In genomic region chr13:49370916-49371315, GRCm38 (mm10) we compare ENCODE assay signal across 7 mouse cellular contexts. TPM values are rescaled to one million over a fixed set of nuclear protein-coding genes. Genes with fewer than 3 reads are reported as not detected.
DNase-seq lines count a peak whose midpoint lies in the region; ATAC-seq and TF ChIP-seq lines count a peak whose summit lies in the region.
"Not testable (repeated sequence)": the region's sequence is repeated elsewhere in the genome, so short reads cannot be mapped to it uniquely, and the experiment has no call there.

No protein-coding gene starts in this region.

- WGBS in embryonic facial prominence, embryonic 15.5 days: 67% methylated on average over 5 of the region's 5 CpGs
- 69% methylated on average over 5 of the region's 5 CpGs for WGBS in heart, embryonic 14.5 days
- 78% methylated on average over 5 of the region's 5 CpGs for WGBS in hindbrain, postnatal 0 days
- WGBS in liver, embryonic 11.5 days: 73% methylated on average over 5 of the region's 5 CpGs
- 76% methylated on average over 5 of the region's 5 CpGs for WGBS in macrophage (ENCODE audit: missing documents)
- 78% methylated on average over 5 of the region's 5 CpGs for WGBS in stomach, embryonic 14.5 days

- not testable (repeated sequence) for TF ChIP-seq CTCF in hindbrain, postnatal 0 days (IDR thresholded peaks at IDR 0.05; ENCODE audit: low read depth)

- H3K4me3 ChIP-seq in embryonic facial prominence, embryonic 15.5 days (replicated peaks); heart, embryonic 14.5 days (ENCODE audit: control insufficient read depth in 1 of 2, insufficient read depth in 1 of 2, low read depth in 1 of 2, low read length in 2 of 2); hindbrain, postnatal 0 days (ENCODE audit: low read length); liver, embryonic 11.5 days (ENCODE audit: low read depth, low read length); macrophage (ENCODE audit: inconsistent target); stomach, embryonic 14.5 days (ENCODE audit: low read depth, low read length): not testable (repeated sequence)

- H3K4me2 ChIP-seq in embryonic facial prominence, embryonic 15.5 days (replicated peaks); heart, embryonic 14.5 days (ENCODE audit: low read length); hindbrain, postnatal 0 days (ENCODE audit: low read depth, low read length); liver, embryonic 11.5 days; stomach, embryonic 14.5 days (replicated peaks; ENCODE audit: low read depth, low read length): not testable (repeated sequence)

- peaks cover 16% of the 10 kb centered on the region for H3K4me1 ChIP-seq in embryonic facial prominence, embryonic 15.5 days
- H3K4me1 ChIP-seq in heart, embryonic 14.5 days (ENCODE audit: control insufficient read depth in 2 of 2, insufficient read depth in 2 of 2, low read length in 2 of 2): peaks cover 25 to 60% of the 10 kb centered on the region in 2 experiments
- not testable (repeated sequence) for H3K4me1 ChIP-seq in hindbrain, postnatal 0 days (ENCODE audit: insufficient read depth, low read length); stomach, embryonic 14.5 days (ENCODE audit: control insufficient read depth, insufficient read depth, low read length)
- H3K4me1 ChIP-seq in liver, embryonic 11.5 days (replicated peaks; ENCODE audit: control insufficient read depth, insufficient read depth, low read length): peaks cover 32% of the 10 kb centered on the region

- H3K27me3 ChIP-seq in embryonic facial prominence, embryonic 15.5 days; heart, embryonic 14.5 days (ENCODE audit: control insufficient read depth, insufficient read depth, low read length); hindbrain, postnatal 0 days (ENCODE audit: insufficient read depth, low read length); liver, embryonic 11.5 days (replicated peaks; ENCODE audit: control insufficient read depth, insufficient read depth, low read length); stomach, embryonic 14.5 days (ENCODE audit: control insufficient read depth, insufficient read depth, low read length): not testable (repeated sequence)

- not testable (repeated sequence) for DNase-seq in hindbrain, postnatal 0 days (ENCODE audit: low spot score); liver, embryonic 11.5 days (ENCODE audit: low spot score)
- DNase-seq in kidney, postnatal 10 days: peak; percentile 61

- H3K79me2 ChIP-seq in macrophage (ENCODE audit: inconsistent target): peaks cover 68% of the 10 kb centered on the region

- H3K9ac ChIP-seq in embryonic facial prominence, embryonic 15.5 days; hindbrain, postnatal 0 days (replicated peaks; ENCODE audit: low read length); stomach, embryonic 14.5 days (replicated peaks; ENCODE audit: low read depth, low read length): not testable (repeated sequence)
- peak overlapping the region; percentile 27; the same call in 1 of the 2 replicates for H3K9ac ChIP-seq in heart, embryonic 14.5 days (ENCODE audit: low read length)
- 0 out of 2 replicates have a peak overlapping the region, but pooled peaks have one; percentile 25 for H3K9ac ChIP-seq in liver, embryonic 11.5 days (ENCODE audit: low read depth, low read length)

- 0 out of 2 replicates have a peak overlapping the region, but pooled peaks have one; percentile 48 for H3K27ac ChIP-seq in embryonic facial prominence, embryonic 15.5 days (replicated peaks)
- H3K27ac ChIP-seq in heart, embryonic 14.5 days (replicated peaks in 1 of 2; ENCODE audit: control insufficient read depth in 1 of 2, insufficient read depth in 1 of 2, low read depth in 2 of 2, low read length in 2 of 2): peak overlapping the region; percentile 60 to 76
- peak overlapping the region; percentile 49 for H3K27ac ChIP-seq in hindbrain, postnatal 0 days
- peak overlapping the region; percentile 50 for H3K27ac ChIP-seq in liver, embryonic 11.5 days (ENCODE audit: low read depth, low read length)
- H3K27ac ChIP-seq in macrophage: peak overlapping the region; percentile 80
- H3K27ac ChIP-seq in stomach, embryonic 14.5 days (ENCODE audit: low read length): peak overlapping the region; percentile 49; the same call in 1 of the 2 replicates

- not testable (repeated sequence) for ATAC-seq in embryonic facial prominence, embryonic 15.5 days (ENCODE audit: insufficient number of reproducible peaks, low FRiP score, low TSS enrichment, low read depth); heart, embryonic 14.5 days (ENCODE audit: insufficient number of reproducible peaks, insufficient read depth, low FRiP score, low read depth)
- ATAC-seq in hindbrain, postnatal 0 days: peak; percentile 3; the same call in 1 of the 2 replicates
- ATAC-seq in liver, embryonic 11.5 days (replicated peaks; ENCODE audit: low FRiP score): 0 out of 2 replicates have a peak, but pooled peaks have one; percentile 1
- 0 out of 2 replicates have a peak, but pooled peaks have one; percentile 38 for ATAC-seq in stomach, embryonic 14.5 days (ENCODE audit: insufficient number of reproducible peaks, insufficient read depth, low FRiP score, low read depth)

- H3K36me3 ChIP-seq in embryonic facial prominence, embryonic 15.5 days: peaks cover 22% of the 10 kb centered on the region
- H3K36me3 ChIP-seq in heart, embryonic 14.5 days (ENCODE audit: control insufficient read depth, insufficient read depth, low read length): peaks cover 44% of the 10 kb centered on the region
- H3K36me3 ChIP-seq in hindbrain, postnatal 0 days (ENCODE audit: insufficient read depth, low read length): peaks cover 23% of the 10 kb centered on the region; the same call in 1 of the 2 replicates
- H3K36me3 ChIP-seq in liver, embryonic 11.5 days (ENCODE audit: control insufficient read depth, insufficient read depth, low read length); macrophage (ENCODE audit: inconsistent target); stomach, embryonic 14.5 days (ENCODE audit: control insufficient read depth, insufficient read depth, low read length): not testable (repeated sequence)

- H3K9me3 ChIP-seq in embryonic facial prominence, embryonic 15.5 days (replicated peaks); heart, embryonic 14.5 days (ENCODE audit: control insufficient read depth, low read length); hindbrain, postnatal 0 days (ENCODE audit: low read length); liver, embryonic 11.5 days (ENCODE audit: control insufficient read depth, low read length); stomach, embryonic 14.5 days (ENCODE audit: control insufficient read depth, low read depth, low read length): not testable (repeated sequence)

RNA-seq across cellular contexts. Expression of gene Bicd2, which starts 29.5 kb away (rescaled TPM):
- 36.0 and 38.7 TPM in 2 replicates for polyA plus RNA-seq in embryonic facial prominence, embryonic 15.5 days (2015; fragmentation: Nextera tagmentation; extraction: Ambion mirVana)
- 47.3 and 48.3 TPM in 2 replicates for polyA plus RNA-seq in heart, embryonic 14.5 days (2014; fragmentation: Nextera tagmentation; extraction: Ambion mirVana)
- total RNA-seq in hindbrain, postnatal 0 days (2014; rRNA removed): 48.2 and 51.2 TPM in 2 replicates
- 23.3 and 25.1 TPM in 2 replicates for polyA plus RNA-seq in hindbrain, postnatal 0 days (2015; fragmentation: Nextera tagmentation; extraction: Ambion mirVana)
- polyA plus RNA-seq in liver, embryonic 11.5 days (2014; fragmentation: Nextera tagmentation; extraction: Ambion mirVana): 22.6 TPM in 2 replicates
- 10 to 100 TPM; 16.0 to 91.6 (median 51.0) TPM for total RNA-seq in macrophage (2018; cell fraction: chromatin; rRNA removed)
- total RNA-seq in macrophage (2018; cell fraction: cytosol; rRNA removed): 10 to 100 TPM; 29.1 to 37.9 (median 33.2) TPM
- total RNA-seq in macrophage (2018; cell fraction: nucleus; rRNA removed): 10 to 100 TPM; 25.2 to 74.3 (median 46.6) TPM
- 24.3 to 34.5 TPM (median 30.4 TPM) in 3 replicates for polyA plus RNA-seq in macrophage (2018)
- 24.2 and 26.0 TPM in 2 replicates for polyA plus RNA-seq in stomach, embryonic 14.5 days (2014; fragmentation: Nextera tagmentation; extraction: Ambion mirVana)

RNA-seq across cellular contexts. Expression of gene Ippk, which starts 50.1 kb away (rescaled TPM):
- polyA plus RNA-seq in embryonic facial prominence, embryonic 15.5 days (2015; fragmentation: Nextera tagmentation; extraction: Ambion mirVana): 12.7 and 13.4 TPM in 2 replicates
- 10.8 and 11.2 TPM in 2 replicates for polyA plus RNA-seq in heart, embryonic 14.5 days (2014; fragmentation: Nextera tagmentation; extraction: Ambion mirVana)
- total RNA-seq in hindbrain, postnatal 0 days (2014; rRNA removed): 9.2 and 11.9 TPM in 2 replicates
- 10.2 and 10.8 TPM in 2 replicates for polyA plus RNA-seq in hindbrain, postnatal 0 days (2015; fragmentation: Nextera tagmentation; extraction: Ambion mirVana)
- 19.0 and 23.7 TPM in 2 replicates for polyA plus RNA-seq in liver, embryonic 11.5 days (2014; fragmentation: Nextera tagmentation; extraction: Ambion mirVana)
- total RNA-seq in macrophage (2018; cell fraction: chromatin; rRNA removed): 10 to 100 TPM in 3 of 26 experiments, 1 to 10 TPM in 23; 2.1 to 12.7 (median 7.1) TPM
- 1 to 10 TPM; 3.5 to 5.8 (median 4.8) TPM for total RNA-seq in macrophage (2018; cell fraction: cytosol; rRNA removed)
- total RNA-seq in macrophage (2018; cell fraction: nucleus; rRNA removed): 10 to 100 TPM in 1 of 26 experiments, 1 to 10 TPM in 25; 2.5 to 13.3 (median 4.6) TPM
- 3.2 to 6.3 TPM (median 3.4 TPM) in 3 replicates for polyA plus RNA-seq in macrophage (2018)
- 16.3 and 17.8 TPM in 2 replicates for polyA plus RNA-seq in stomach, embryonic 14.5 days (2014; fragmentation: Nextera tagmentation; extraction: Ambion mirVana)

RNA-seq across cellular contexts. Expression of gene Fgd3, which starts 50.8 kb away (rescaled TPM):
- polyA plus RNA-seq in embryonic facial prominence, embryonic 15.5 days (2015; fragmentation: Nextera tagmentation; extraction: Ambion mirVana): 0.45 and 0.65 TPM in 2 replicates
- 0.09 TPM in 2 replicates for polyA plus RNA-seq in heart, embryonic 14.5 days (2014; fragmentation: Nextera tagmentation; extraction: Ambion mirVana)
- total RNA-seq in hindbrain, postnatal 0 days (2014; rRNA removed): 6.3 and 8.4 TPM in 2 replicates
- polyA plus RNA-seq in hindbrain, postnatal 0 days (2015; fragmentation: Nextera tagmentation; extraction: Ambion mirVana): 1.6 TPM in 2 replicates
- 0.74 and 0.92 TPM in 2 replicates for polyA plus RNA-seq in liver, embryonic 11.5 days (2014; fragmentation: Nextera tagmentation; extraction: Ambion mirVana)
- total RNA-seq in macrophage (2018; cell fraction: chromatin; rRNA removed): 10 to 100 TPM in 25 of 26 experiments, 1 to 10 TPM in 1; 9.2 to 88.5 (median 38.6) TPM
- 10 to 100 TPM in 25 of 26 experiments, 1 to 10 TPM in 1; 9.7 to 25.1 (median 18.9) TPM for total RNA-seq in macrophage (2018; cell fraction: cytosol; rRNA removed)
- total RNA-seq in macrophage (2018; cell fraction: nucleus; rRNA removed): 10 to 100 TPM; 13.5 to 50.3 (median 27.5) TPM
- polyA plus RNA-seq in macrophage (2018): 14.8 to 24.2 TPM (median 22.8 TPM) in 3 replicates
- 0.51 and 0.56 TPM in 2 replicates for polyA plus RNA-seq in stomach, embryonic 14.5 days (2014; fragmentation: Nextera tagmentation; extraction: Ambion mirVana)
